Mouse (Mus musculus) stomach, embryonic 14.5 days (tissue): ENCODE results near the gene Rad17. TPM values are rescaled to one million over a fixed set of nuclear protein-coding genes. Genes with fewer than 3 reads are reported as not detected.
A peak's percentile ranks its signal among the peaks of the same experiment; 100 is the strongest.

Source experiments
- ATAC-seq: fragments of 200-750 bp; cut with Nextera tagmentation; 2 replicates; pipeline ENCODE4 v1.8.0; 2017; ENCODE audit warnings: low read depth, moderate TSS enrichment; ENCODE audit not compliant: insufficient number of reproducible peaks, insufficient read depth, low FRiP score
- H3K27ac ChIP-seq: fragments of 300-500 bp; sonication (generic); 2 replicates; pipeline ENCODE4 v1.5.1; 2014; ENCODE audit warnings: mild to moderate bottlenecking, low read length, moderate library complexity, mixed read lengths
- H3K27me3 ChIP-seq: fragments of 300-500 bp; sonication (generic); 2 replicates; pipeline ENCODE4 v1.6.1; 2014; ENCODE audit warnings: low read length, control low read depth, mixed read lengths; ENCODE audit not compliant: control insufficient read depth, insufficient read depth
- H3K36me3 ChIP-seq: fragments of 300-500 bp; sonication (generic); 2 replicates; pipeline ENCODE4 v1.6.1; 2014; ENCODE audit warnings: mild to moderate bottlenecking, control low read depth, low read length, moderate library complexity, mixed read lengths; ENCODE audit not compliant: control insufficient read depth, insufficient read depth
- H3K4me1 ChIP-seq: fragments of 300-500 bp; sonication (generic); 2 replicates; pipeline ENCODE4 v1.6.1; 2014; ENCODE audit warnings: low read length, control low read depth, mixed read lengths; ENCODE audit not compliant: control insufficient read depth, insufficient read depth
- H3K4me2 ChIP-seq: fragments of 300-500 bp; sonication (generic); replicated peaks from 2 replicates; pipeline ENCODE4 v1.6.1; 2014; ENCODE audit warnings: low read depth, low read length, control low read depth
- H3K4me3 ChIP-seq: fragments of 300-500 bp; sonication (generic); 2 replicates; pipeline ENCODE4 v1.5.1; 2014; ENCODE audit warnings: low read depth, low read length, control low read depth
- H3K9ac ChIP-seq: fragments of 300-500 bp; sonication (generic); replicated peaks from 2 replicates; pipeline ENCODE4 v1.6.1; 2014; ENCODE audit warnings: low read depth, mild to moderate bottlenecking, control low read depth, low read length, moderate library complexity, mixed read lengths
- H3K9me3 ChIP-seq: fragments of 300-500 bp; sonication (generic); 2 replicates; pipeline ENCODE4 v1.6.1; 2016; ENCODE audit warnings: low read depth, low read length, control low read depth; ENCODE audit not compliant: control insufficient read depth
- WGBS: fragments of 180-500 bp; shearing (Covaris S2); extraction: QIAGEN DNeasy Blood & Tissue Kit; methylation state at CpG from one replicate; pipeline ENCODE4 v1.1.7; 2014; 5-methylcytosine and 5-hydroxymethylcytosine counted together
- polyA plus RNA-seq: library from polyadenylated mRNA; unstranded; fragments of >200 nt; fragmentation: Nextera tagmentation; extraction: Ambion mirVana; gene quantifications from 2 replicates; pipeline ENCODE4 v1.2.1, GENCODE M21; 2014

Rad17 gene
- polyA plus RNA-seq, 1 experiment from 2014 or later, result 22.2 TPM

DNA sequence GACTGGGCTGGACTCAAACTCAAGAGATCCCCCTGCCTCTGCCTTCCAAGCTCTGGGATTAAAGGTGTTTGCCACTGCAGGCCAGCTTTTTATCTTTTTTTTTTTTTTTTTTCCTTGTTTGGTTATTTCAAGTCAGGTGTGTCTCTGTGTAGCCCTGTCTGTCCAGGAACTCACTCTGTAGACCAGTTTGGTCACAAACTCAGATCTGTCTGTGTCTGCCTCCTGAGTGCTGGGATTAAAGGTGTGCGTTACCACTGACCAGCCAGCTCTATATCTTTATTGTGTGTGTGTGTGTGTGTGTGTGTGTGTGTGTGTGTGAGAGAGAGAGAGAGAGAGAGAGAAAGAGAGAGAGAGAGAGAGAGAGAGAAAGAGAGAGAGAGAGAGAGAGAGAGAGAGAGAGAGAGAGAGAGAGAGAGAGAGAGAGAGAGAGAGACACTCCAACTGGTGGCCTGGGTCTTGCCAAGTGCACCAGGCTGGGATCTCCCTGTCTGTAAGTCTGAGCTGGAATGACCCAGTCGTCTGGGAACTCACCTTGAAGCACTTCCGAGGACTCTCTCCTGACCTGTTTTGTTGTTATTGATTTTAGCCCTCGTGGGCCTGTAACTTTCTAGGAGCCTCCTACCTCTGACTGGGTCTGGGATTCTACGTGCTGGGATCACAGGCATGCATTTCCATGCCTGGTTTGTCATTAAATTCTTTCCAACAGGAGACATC, 55.9 kb downstream of the Rad17 start:
- H3K27me3 ChIP-seq, result no peaks in the 10 kb centered on the region
- no peak for ATAC-seq
- H3K4me3 ChIP-seq, result no peak overlapping the region
- WGBS, result 63% methylated on average over 5 of the region's 5 CpGs
- no peaks in the 10 kb centered on the region for H3K9me3 ChIP-seq
- no peak overlapping the region for H3K27ac ChIP-seq
- H3K4me2 ChIP-seq, result no peak overlapping the region
- no peaks in the 10 kb centered on the region for H3K4me1 ChIP-seq
- no peaks in the 10 kb centered on the region; the same call in 1 of the 2 replicates for H3K36me3 ChIP-seq
- no peak overlapping the region for H3K9ac ChIP-seq

DNA sequence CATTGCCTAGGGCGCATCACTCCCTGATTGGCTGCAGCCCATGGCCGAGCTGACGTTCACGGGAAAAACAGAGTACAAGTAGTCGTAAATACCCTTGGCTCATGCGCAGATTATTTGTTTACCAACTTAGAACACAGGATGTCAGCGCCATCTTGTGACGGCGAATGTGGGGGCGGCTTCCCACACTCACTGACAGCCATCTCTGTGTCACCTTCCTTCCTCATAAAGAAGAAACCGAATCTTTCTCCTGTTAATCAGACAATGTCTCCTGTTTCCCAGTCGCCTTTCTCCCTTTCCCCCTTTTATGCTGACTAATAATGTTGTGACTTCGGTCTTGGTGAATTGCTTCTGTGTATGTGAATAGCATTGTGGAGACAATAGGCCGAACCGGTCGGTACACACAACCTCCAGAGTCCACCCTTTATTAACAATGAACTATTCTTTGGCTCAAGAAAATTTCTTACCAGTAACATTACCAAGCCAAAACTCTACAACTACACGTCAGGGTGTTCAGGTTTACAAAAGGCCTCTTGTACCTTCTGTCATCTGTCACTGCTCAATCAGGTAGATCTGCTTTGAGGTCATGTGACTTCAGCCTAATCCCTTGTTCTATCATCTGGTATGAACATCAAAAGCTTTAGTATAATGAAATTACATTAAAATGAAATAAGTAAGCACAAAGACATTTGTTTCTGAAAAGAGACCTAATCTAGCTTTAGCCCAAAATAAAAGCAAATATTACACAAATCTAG, 56.6 kb downstream of the Rad17 start:
- no peaks in the 10 kb centered on the region for H3K9me3 ChIP-seq
- H3K4me3 ChIP-seq, result no peak overlapping the region
- H3K4me1 ChIP-seq, result no peaks in the 10 kb centered on the region
- whole genome bisulfite sequencing, result 61% methylated on average over 11 of the region's 17 CpGs
- H3K4me2 ChIP-seq, result no peak overlapping the region
- ATAC-seq, result no peak
- H3K27ac ChIP-seq, result no peak overlapping the region
- H3K9ac ChIP-seq, result no peak overlapping the region
- no peaks in the 10 kb centered on the region; the same call in 1 of the 2 replicates for H3K36me3 ChIP-seq
- H3K27me3 ChIP-seq, result no peaks in the 10 kb centered on the region

- WGBS, result 89% methylated on average over 11 of the region's 12 CpGs
- ATAC-seq, result no peak
Measured at GRCm38 (mm10) chr13:100588646-100589045, 62.2 kb downstream of the Rad17 start.

GRCm38 (mm10) chr13:100582144-100582543, 68.7 kb downstream of the Rad17 start:
- WGBS, result 33% methylated on average over 6 of the region's 6 CpGs
- Histone ChIP-seq H3K27ac (no peak overlapping the region), H3K4me1 (no peaks in the 10 kb centered on the region), H3K4me2 (no peak overlapping the region), H3K36me3 (no peaks in the 10 kb centered on the region), H3K9ac (no peak overlapping the region), H3K27me3 (no peaks in the 10 kb centered on the region), H3K9me3 (no peaks in the 10 kb centered on the region), H3K4me3 (no peak overlapping the region)
- ATAC-seq, result no peak

More at GRCm38 (mm10) chr13:100588646-100589045, 62.2 kb downstream of the Rad17 start:
- no peaks in the 10 kb centered on the region for H3K4me1 ChIP-seq
- H3K36me3 ChIP-seq, result no peaks in the 10 kb centered on the region
- H3K4me3 ChIP-seq, result no peak overlapping the region
- no peaks in the 10 kb centered on the region for H3K9me3 ChIP-seq
- H3K27ac ChIP-seq, result no peak overlapping the region
- no peaks in the 10 kb centered on the region for H3K27me3 ChIP-seq
- H3K9ac ChIP-seq, result no peak overlapping the region
- H3K4me2 ChIP-seq, result no peak overlapping the region

GRCm38 (mm10) chr13:100581701-100582100, 69.2 kb downstream of the Rad17 start:
- H3K9ac ChIP-seq, result no peak overlapping the region
- ATAC-seq, result no peak
- H3K27ac ChIP-seq, result no peak overlapping the region
- H3K4me3 ChIP-seq, result no peak overlapping the region
- WGBS, result 19% methylated on average over 3 of the region's 3 CpGs
- H3K27me3 ChIP-seq, result no peaks in the 10 kb centered on the region
- no peaks in the 10 kb centered on the region for H3K4me1 ChIP-seq
- H3K9me3 ChIP-seq, result no peaks in the 10 kb centered on the region
- no peaks in the 10 kb centered on the region for H3K36me3 ChIP-seq
- H3K4me2 ChIP-seq, result no peak overlapping the region

DNA sequence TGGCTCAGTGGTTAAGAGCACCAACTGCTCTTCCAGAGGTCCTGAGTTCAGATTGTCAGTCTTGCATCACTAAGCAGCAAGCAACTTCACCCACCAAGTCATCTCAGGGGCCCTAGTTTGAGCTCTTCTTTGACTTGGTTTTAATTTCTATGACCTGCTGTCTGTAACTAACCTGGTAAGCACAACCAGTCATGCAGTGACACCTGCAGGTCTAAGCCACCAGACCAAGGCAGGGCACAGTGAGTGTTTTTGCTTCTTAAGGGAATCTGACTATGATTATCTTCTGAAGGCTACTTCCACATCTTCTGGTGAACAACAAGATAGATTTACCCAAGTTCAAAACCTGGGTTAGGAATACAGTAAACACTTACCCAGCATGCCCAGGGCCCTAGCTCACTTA, 70.9 kb downstream of the Rad17 start:
- no peak overlapping the region for H3K4me3 ChIP-seq
- H3K4me1 ChIP-seq, result no peaks in the 10 kb centered on the region
- ATAC-seq, result no peak
- no peaks in the 10 kb centered on the region for H3K36me3 ChIP-seq
- H3K27me3 ChIP-seq, result no peaks in the 10 kb centered on the region
- no peak overlapping the region for H3K9ac ChIP-seq
- H3K9me3 ChIP-seq, result no peaks in the 10 kb centered on the region
- no peak overlapping the region for H3K4me2 ChIP-seq
- H3K27ac ChIP-seq, result no peak overlapping the region

GRCm38 (mm10) chr13:100579220-100579619, 71.6 kb downstream of the Rad17 start:
- no peak overlapping the region for H3K4me3 ChIP-seq
- no peaks in the 10 kb centered on the region for H3K36me3 ChIP-seq
- H3K9ac ChIP-seq, result no peak overlapping the region
- H3K27me3 ChIP-seq, result no peaks in the 10 kb centered on the region
- ATAC-seq, result no peak
- 35% methylated on average over 3 of the region's 3 CpGs for WGBS
- no peak overlapping the region for H3K27ac ChIP-seq
- no peaks in the 10 kb centered on the region for H3K4me1 ChIP-seq
- H3K4me2 ChIP-seq, result no peak overlapping the region
- H3K9me3 ChIP-seq, result no peaks in the 10 kb centered on the region

- Histone ChIP-seq H3K27ac (no peak overlapping the region), H3K9ac (no peak overlapping the region), H3K27me3 (no peaks in the 10 kb centered on the region), H3K36me3 (no peaks in the 10 kb centered on the region), H3K4me1 (no peaks in the 10 kb centered on the region), H3K4me2 (no peak overlapping the region), H3K9me3 (no peaks in the 10 kb centered on the region), H3K4me3 (no peak overlapping the region)
- 0 out of 2 replicates have a peak, but pooled peaks have one; percentile 28 for ATAC-seq
- WGBS, result 30% methylated on average over 2 of the region's 2 CpGs
Measured at GRCm38 (mm10) chr13:100575950-100576349, 74.9 kb downstream of the Rad17 start.
